Mouse (Mus musculus) midbrain, embryonic 10.5 days (tissue): ENCODE results near the gene Zfp598. TPM values are rescaled to one million over a fixed set of nuclear protein-coding genes. Genes with fewer than 3 reads are reported as not detected.

Experiments used
- DNase-seq: peaks from one replicate; pipeline ENCODE4 v3.0.0-alpha.2; 2017; ENCODE audit warnings: low spot score
- H3K27ac ChIP-seq: fragments of 300-500 bp; sonication (generic); replicated peaks from 2 replicates; pipeline ENCODE4 v1.5.1; 2016; ENCODE audit warnings: mild to moderate bottlenecking
- H3K27me3 ChIP-seq: fragments of 300-500 bp; sonication (generic); 2 replicates; pipeline ENCODE4 v1.6.1; 2016; ENCODE audit warnings: low read depth, mild to moderate bottlenecking; ENCODE audit not compliant: poor library complexity, severe bottlenecking
- H3K36me3 ChIP-seq: fragments of 300-500 bp; sonication (generic); 2 replicates; pipeline ENCODE4 v1.6.1; 2016; ENCODE audit warnings: mild to moderate bottlenecking, moderate library complexity
- H3K4me1 ChIP-seq: fragments of 300-500 bp; sonication (generic); 2 replicates; pipeline ENCODE4 v1.6.1; 2016
- H3K4me3 ChIP-seq: fragments of 300-500 bp; sonication (generic); 2 replicates; pipeline ENCODE4 v1.5.1; 2016; ENCODE audit warnings: mild to moderate bottlenecking, moderate library complexity
- H3K9me3 ChIP-seq: fragments of 300-500 bp; sonication (generic); replicated peaks from 2 replicates; pipeline ENCODE4 v1.6.1; 2016; ENCODE audit warnings: mild to moderate bottlenecking
- WGBS: fragments of 180-500 bp; shearing (Covaris S2); methylation state at CpG from one replicate; pipeline ENCODE4 v1.1.7; 2016; 5-methylcytosine and 5-hydroxymethylcytosine counted together
- polyA plus RNA-seq: library from polyadenylated mRNA; unstranded; fragments of >200 nt; fragmentation: Nextera tagmentation; extraction: Ambion mirVana; gene quantifications from 2 replicates; pipeline ENCODE4 v1.2.1, GENCODE M21; 2016

Gene Zfp598
- polyA plus RNA-seq, 1 experiment from 2014 or later: 21.7 TPM

GRCm38 (mm10) chr17:24639571-24639988, 29.9 kb upstream of the Zfp598 start:
- Histone ChIP-seq H3K9me3 (no peaks in the 10 kb centered on the region), H3K27ac (peak overlapping the region; percentile 47), H3K27me3 (no peaks in the 10 kb centered on the region), H3K4me1 (peaks cover 26% of the 10 kb centered on the region), H3K4me3 (no peak overlapping the region), H3K36me3 (peaks cover 25% of the 10 kb centered on the region; the same call in 1 of the 2 replicates)
- 81% methylated on average over 5 of the region's 5 CpGs for WGBS
- peak; percentile 30 for DNase-seq

- Histone ChIP-seq H3K4me3 (no peak overlapping the region), H3K36me3 (peaks cover 25% of the 10 kb centered on the region; the same call in 1 of the 2 replicates), H3K27ac (no peak overlapping the region; the same call in 1 of the 2 replicates), H3K27me3 (no peaks in the 10 kb centered on the region), H3K4me1 (peaks cover 32% of the 10 kb centered on the region), H3K9me3 (no peaks in the 10 kb centered on the region)
- WGBS: 94% methylated on average over 7 of the region's 7 CpGs
- no peak for DNase-seq
These were observed 29.4 kb upstream of the Zfp598 start for GRCm38 (mm10) chr17:24640119-24640518.

GRCm38 (mm10) chr17:24640581-24640980, 28.9 kb upstream of the Zfp598 start:
- Histone ChIP-seq H3K27me3 (no peaks in the 10 kb centered on the region), H3K9me3 (no peaks in the 10 kb centered on the region), H3K4me1 (peaks cover 34% of the 10 kb centered on the region), H3K4me3 (no peak overlapping the region), H3K36me3 (peaks cover 25% of the 10 kb centered on the region; the same call in 1 of the 2 replicates), H3K27ac (no peak overlapping the region)
- DNase-seq: no peak
- 96% methylated on average over 15 of the region's 15 CpGs for WGBS

GRCm38 (mm10) chr17:24641944-24642343, 27.5 kb upstream of the Zfp598 start:
- H3K9me3 ChIP-seq: no peaks in the 10 kb centered on the region
- no peak overlapping the region; the same call in 1 of the 2 replicates for H3K4me3 ChIP-seq
- H3K4me1 ChIP-seq: peaks cover 29% of the 10 kb centered on the region
- no peaks in the 10 kb centered on the region; the same call in 1 of the 2 replicates for H3K27me3 ChIP-seq
- 0 out of 2 replicates have a peak overlapping the region, but pooled peaks have one; percentile 13 for H3K27ac ChIP-seq
- DNase-seq: no peak
- H3K36me3 ChIP-seq: peaks cover 25% of the 10 kb centered on the region; the same call in 1 of the 2 replicates
- WGBS: 91% methylated on average over 14 of the region's 14 CpGs

- Histone ChIP-seq H3K27ac (peak overlapping the region; percentile 43), H3K9me3 (no peaks in the 10 kb centered on the region), H3K27me3 (peaks cover 5% of the 10 kb centered on the region; the same call in 1 of the 2 replicates), H3K4me1 (peaks cover 28% of the 10 kb centered on the region), H3K4me3 (no peak overlapping the region), H3K36me3 (peaks cover 25% of the 10 kb centered on the region; the same call in 1 of the 2 replicates)
- DNase-seq: no peak
- WGBS: 75% methylated on average over 6 of the region's 6 CpGs
These were observed 26.6 kb upstream of the Zfp598 start for GRCm38 (mm10) chr17:24642791-24643343.

- Histone ChIP-seq H3K36me3 (peaks cover 13% of the 10 kb centered on the region; the same call in 1 of the 2 replicates), H3K27me3 (peaks cover 18% of the 10 kb centered on the region), H3K4me3 (no peak overlapping the region), H3K9me3 (no peaks in the 10 kb centered on the region), H3K4me1 (peaks cover 32% of the 10 kb centered on the region), H3K27ac (peak overlapping the region; percentile 72)
- 40% methylated on average over 7 of the region's 7 CpGs for WGBS
- no peak for DNase-seq
These were observed 25.3 kb upstream of the Zfp598 start for GRCm38 (mm10) chr17:24644030-24644715.

GRCm38 (mm10) chr17:24644875-24645721, 24.4 kb upstream of the Zfp598 start:
- Histone ChIP-seq H3K27me3 (peaks cover 27% of the 10 kb centered on the region), H3K27ac (peak overlapping the region; percentile 72), H3K36me3 (peaks cover 9% of the 10 kb centered on the region; the same call in 1 of the 2 replicates), H3K9me3 (no peaks in the 10 kb centered on the region), H3K4me1 (peaks cover 41% of the 10 kb centered on the region), H3K4me3 (0 out of 2 replicates have a peak overlapping the region, but pooled peaks have one; percentile 21)
- WGBS: 88% methylated on average over 9 of the region's 9 CpGs
- DNase-seq: no peak

GRCm38 (mm10) chr17:24645916-24646315, 23.6 kb upstream of the Zfp598 start:
- peaks cover 46% of the 10 kb centered on the region for H3K4me1 ChIP-seq

GRCm38 (mm10) chr17:24646381-24646780, 23.1 kb upstream of the Zfp598 start:
- H3K27ac ChIP-seq: 0 out of 2 replicates have a peak overlapping the region, but pooled peaks have one; percentile 72
- peaks cover 40% of the 10 kb centered on the region for H3K27me3 ChIP-seq
- no peak overlapping the region for H3K4me3 ChIP-seq
- no peak for DNase-seq
- H3K4me1 ChIP-seq: peaks cover 46% of the 10 kb centered on the region
- 87% methylated on average over 4 of the region's 4 CpGs for WGBS
- no peaks in the 10 kb centered on the region for H3K36me3 ChIP-seq
- no peaks in the 10 kb centered on the region for H3K9me3 ChIP-seq

More at GRCm38 (mm10) chr17:24645916-24646315, 23.6 kb upstream of the Zfp598 start:
- Histone ChIP-seq H3K36me3 (0 out of 2 replicates have a peak, but pooled peaks cover under 1% of the 10 kb centered on the region), H3K4me3 (0 out of 2 replicates have a peak overlapping the region, but pooled peaks have one; percentile 21), H3K9me3 (no peaks in the 10 kb centered on the region), H3K27ac (peak overlapping the region; percentile 72; the same call in 1 of the 2 replicates), H3K27me3 (peaks cover 35% of the 10 kb centered on the region)
- no peak for DNase-seq
- 83% methylated on average over 3 of the region's 3 CpGs for WGBS

GRCm38 (mm10) chr17:24647493-24647892, 22.0 kb upstream of the Zfp598 start:
- DNase-seq: no peak
- WGBS: 86% methylated on average over 11 of the region's 11 CpGs
- no peaks in the 10 kb centered on the region for H3K36me3 ChIP-seq
- no peaks in the 10 kb centered on the region for H3K9me3 ChIP-seq
- H3K27me3 ChIP-seq: peaks cover 49% of the 10 kb centered on the region
- H3K27ac ChIP-seq: 0 out of 2 replicates have a peak overlapping the region, but pooled peaks have one; percentile 14
- H3K4me3 ChIP-seq: peak overlapping the region; percentile 26; the same call in 1 of the 2 replicates
- H3K4me1 ChIP-seq: peaks cover 46% of the 10 kb centered on the region

GRCm38 (mm10) chr17:24648731-24649377, 20.6 kb upstream of the Zfp598 start:
- Histone ChIP-seq H3K4me1 (peaks cover 36% of the 10 kb centered on the region), H3K27ac (no peak overlapping the region), H3K36me3 (no peaks in the 10 kb centered on the region), H3K9me3 (no peaks in the 10 kb centered on the region), H3K4me3 (peak overlapping the region; percentile 77), H3K27me3 (peaks cover 56% of the 10 kb centered on the region)
- DNase-seq: no peak
- 72% methylated on average over 10 of the region's 10 CpGs for WGBS
